Mouse (Mus musculus) 3134 (cell line): ENCODE results near the gene Tsc1.

Source experiments
- DNase-seq: peaks from one replicate; pipeline ENCODE4 v3.0.0-alpha.2; 2011; ENCODE audit warnings: low spot score; ENCODE audit not compliant: insufficient read length; ENCODE audit errors: extremely low read depth

Tsc1 gene

DNA sequence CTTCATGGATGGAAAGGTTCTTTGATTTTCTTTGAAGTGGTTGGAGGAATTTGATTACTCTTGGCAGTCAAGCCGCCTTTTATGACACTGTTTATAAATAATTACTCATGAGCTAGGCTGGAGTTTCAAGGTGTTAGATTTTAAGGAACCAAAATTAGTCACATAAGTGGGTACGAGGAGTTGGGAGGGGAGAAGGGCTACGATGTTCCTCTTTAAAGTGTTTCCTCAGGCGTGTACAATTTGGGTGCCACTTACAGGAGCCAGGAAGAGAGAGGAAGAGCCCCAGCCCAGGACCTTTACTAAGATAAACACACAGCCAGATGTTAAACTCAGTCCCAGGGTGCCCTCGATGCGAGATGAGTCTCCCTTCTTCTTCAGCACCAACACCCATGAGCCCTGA is 65.8 kb downstream of the Tsc1 start:
- DNase-seq = no peak

DNA sequence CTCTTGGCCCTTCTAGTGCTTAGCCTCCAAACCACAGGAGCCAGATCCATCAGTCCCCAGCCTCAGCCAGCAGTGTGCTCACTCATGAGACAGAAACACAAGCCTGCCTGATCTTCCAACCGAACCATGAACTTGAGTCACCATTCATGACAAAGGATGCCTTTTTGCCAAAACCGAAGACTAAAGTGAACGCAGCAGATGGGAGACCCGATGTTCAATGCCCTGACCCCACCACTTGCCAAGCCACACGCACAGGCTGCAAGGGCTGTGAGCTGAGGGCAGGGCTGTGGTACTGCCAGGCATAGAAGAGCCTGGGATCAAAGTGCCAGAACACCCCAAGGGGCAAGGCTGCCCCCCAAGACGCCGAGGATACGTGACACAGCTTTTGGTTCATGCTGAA is 72.0 kb downstream of the Tsc1 start:
- DNase-seq = peak; percentile 35

DNA sequence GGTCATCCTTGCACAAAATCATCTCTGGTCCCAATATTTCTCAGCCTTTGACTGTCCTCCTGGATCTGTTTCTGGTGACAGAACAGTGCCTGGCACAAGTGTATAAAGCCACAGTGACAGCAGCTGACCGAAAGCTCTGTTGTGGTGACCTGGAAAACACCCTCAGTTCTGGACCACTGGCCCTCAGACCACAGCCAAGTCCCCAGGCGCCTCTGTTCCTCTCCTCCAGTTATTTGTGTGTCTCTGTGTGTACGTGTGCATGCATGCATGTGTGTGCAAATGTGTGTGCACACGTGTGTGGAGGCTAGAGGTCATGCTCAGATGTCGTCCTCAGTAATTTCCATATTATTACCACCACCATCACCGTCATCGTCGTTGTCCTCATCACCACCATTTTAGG is 81.4 kb downstream of the Tsc1 start:
- no peak for DNase-seq

DNA sequence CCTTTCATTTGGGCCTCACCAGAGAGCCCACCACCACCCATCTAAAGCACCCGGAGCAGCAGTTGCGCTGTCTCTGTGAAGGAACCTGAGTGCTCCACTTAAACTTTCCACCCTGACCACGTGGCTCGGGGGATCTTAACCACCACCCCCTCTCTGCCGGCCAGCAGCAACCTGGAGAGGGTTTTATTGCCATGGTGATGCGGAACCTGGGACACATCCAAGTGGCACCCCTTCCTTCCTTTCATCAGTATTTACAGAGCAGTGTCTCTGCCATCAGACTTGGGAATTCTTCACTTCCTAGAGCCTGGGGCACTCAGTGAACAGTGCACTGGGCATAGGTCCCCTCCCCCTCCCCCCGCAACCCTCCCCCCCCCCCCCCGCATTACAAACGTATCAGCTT is 82.9 kb downstream of the Tsc1 start:
- DNase-seq = no peak

DNA sequence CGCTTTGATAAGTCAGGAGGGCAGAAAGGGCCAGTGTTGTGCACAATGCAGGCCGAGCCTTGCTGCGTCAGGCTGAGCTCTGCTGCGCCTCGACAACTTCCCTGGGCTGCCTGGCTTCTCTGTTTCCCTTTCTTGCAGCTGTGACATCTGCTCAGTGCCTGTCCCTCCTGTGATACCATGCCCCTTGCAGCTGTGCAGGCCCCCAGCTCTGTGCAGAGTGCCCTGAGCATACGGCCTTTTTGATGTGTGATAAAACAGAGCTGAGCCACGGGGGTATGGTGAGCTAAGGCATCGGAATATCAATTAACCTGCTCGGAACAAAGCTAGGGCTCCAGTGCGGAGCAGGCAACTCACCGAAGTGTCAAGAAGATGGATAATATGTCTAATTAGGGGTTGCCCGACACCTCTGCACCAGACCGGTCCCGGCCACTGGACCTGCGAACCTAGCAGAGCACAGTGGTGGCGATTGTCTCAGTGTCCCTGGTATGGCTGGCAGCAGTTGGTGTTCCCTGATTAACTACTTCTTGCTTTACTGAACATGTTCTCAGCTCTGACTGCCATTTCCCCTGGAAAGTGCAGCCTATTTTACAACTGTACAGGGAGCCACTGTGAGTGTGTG is 86.9 kb downstream of the Tsc1 start:
- no peak for DNase-seq

DNA sequence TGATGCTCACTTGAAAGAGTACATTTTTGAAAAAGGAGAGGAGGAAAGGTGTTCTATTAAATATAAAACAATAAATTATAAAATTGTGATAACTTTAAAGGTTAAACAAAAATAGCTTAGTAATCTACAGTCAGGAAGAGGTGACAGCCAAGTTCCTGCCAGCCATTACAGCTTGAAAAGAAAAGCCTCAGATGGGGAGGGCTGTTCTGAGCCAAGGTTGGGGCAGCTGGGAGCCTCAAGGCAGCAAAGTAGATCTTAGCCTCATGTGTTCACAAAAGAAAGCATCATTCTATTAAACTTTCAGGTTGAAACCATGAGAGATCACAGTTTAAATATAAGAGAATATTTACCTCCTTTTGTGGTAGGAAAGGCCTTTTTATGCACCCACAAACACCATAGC is 89.6 kb downstream of the Tsc1 start:
- no peak for DNase-seq

DNA sequence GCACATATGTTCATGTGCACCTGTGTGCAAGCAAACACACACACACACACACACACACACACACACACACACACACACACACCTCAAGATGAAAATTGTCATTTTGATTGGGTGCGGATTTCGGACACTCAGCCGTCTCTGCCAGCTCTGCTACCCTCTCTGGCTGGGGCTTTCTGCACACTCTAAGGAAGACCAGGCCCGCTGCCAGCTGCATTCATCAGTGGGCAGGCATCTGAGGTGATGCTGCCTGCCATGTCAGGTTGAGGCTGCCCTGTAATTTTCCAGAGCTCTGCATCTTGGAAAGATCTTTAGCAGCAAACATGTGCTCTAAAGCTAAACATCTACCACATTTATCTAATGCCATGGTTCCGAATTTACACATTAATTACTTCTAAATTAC is 96.1 kb downstream of the Tsc1 start:
- no peak for DNase-seq

DNA sequence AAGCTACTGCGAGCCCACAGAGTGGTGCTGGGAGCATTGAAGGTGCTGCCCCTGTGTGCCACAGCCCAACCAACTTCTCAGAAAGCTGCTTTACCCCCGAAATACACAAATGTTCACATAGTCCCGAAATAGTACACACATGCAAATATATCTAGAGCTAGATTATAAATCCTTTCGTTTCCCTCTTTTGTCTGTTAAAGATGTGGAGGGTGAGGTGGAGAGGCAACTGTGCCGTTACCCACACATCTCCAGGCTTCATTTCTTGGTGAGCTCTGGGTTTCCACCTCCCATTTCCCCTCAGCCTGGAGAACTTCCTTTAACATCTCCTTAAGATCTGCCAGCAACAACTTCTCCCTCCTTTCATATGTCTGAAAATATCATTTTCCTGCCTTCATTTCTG is 99.1 kb downstream of the Tsc1 start:
- DNase-seq = no peak
